Mouse (Mus musculus) induced T-regulatory cell, adult 2 months (primary cell): ENCODE measurements at regions not wholly inside any gene's neighbourhood (a gene's known extent, or its start where the extent isn't known, plus 50 kb on each side); places are given as distances from the start of the nearest gene placed in this dataset.
"Not testable (repeated sequence)": the region's sequence is repeated elsewhere in the genome, so short reads cannot be mapped to it uniquely, and the experiment has no call there.

ENCODE experiments used
- DNase-seq: peaks from one replicate; pipeline ENCODE4 v3.0.0-alpha.2; 2012; ENCODE audit warnings: low read depth

- DNase-seq = no peak
Observed at GRCm38 (mm10) chr1:194437301-194437700, 180.7 kb upstream of the Plxna2 start.

GRCm38 (mm10) chr1:194435060-194435459 is 183.0 kb upstream of the Plxna2 start:
- DNase-seq = no peak

GRCm38 (mm10) chr1:194428586-194428985 is 189.4 kb upstream of the Plxna2 start:
- DNase-seq = no peak

GRCm38 (mm10) chr1:194426293-194426692 is 191.7 kb upstream of the Plxna2 start:
- no peak for DNase-seq

GRCm38 (mm10) chr1:194424201-194424600 is 193.8 kb upstream of the Plxna2 start:
- DNase-seq = no peak

- DNase-seq = no peak
Observed at GRCm38 (mm10) chr1:194412193-194412592, 205.8 kb upstream of the Plxna2 start.

- no peak for DNase-seq
Observed at GRCm38 (mm10) chr1:194411788-194412187, 206.2 kb upstream of the Plxna2 start.

- DNase-seq = no peak
Observed at GRCm38 (mm10) chr1:194399281-194399680, 218.7 kb upstream of the Plxna2 start.

GRCm38 (mm10) chr1:194396754-194397460 is 221.1 kb upstream of the Plxna2 start:
- no peak for DNase-seq

GRCm38 (mm10) chr1:194393720-194394119 is 224.3 kb upstream of the Plxna2 start:
- no peak for DNase-seq

GRCm38 (mm10) chr1:194390202-194390601 is 227.8 kb upstream of the Plxna2 start:
- no peak for DNase-seq

GRCm38 (mm10) chr1:194378135-194378534 is 239.9 kb upstream of the Plxna2 start:
- no peak for DNase-seq

- not testable (repeated sequence) for DNase-seq
Observed at GRCm38 (mm10) chr1:194373511-194373910, 244.5 kb upstream of the Plxna2 start.

- no peak for DNase-seq
Observed at GRCm38 (mm10) chr1:194363917-194364316, 254.1 kb upstream of the Plxna2 start.

GRCm38 (mm10) chr1:194363129-194363768 is 254.8 kb upstream of the Plxna2 start:
- no peak for DNase-seq

- no peak for DNase-seq
Observed at GRCm38 (mm10) chr1:194362298-194362697, 255.7 kb upstream of the Plxna2 start.

GRCm38 (mm10) chr1:194361316-194361715 is 256.7 kb upstream of the Plxna2 start:
- no peak for DNase-seq

GRCm38 (mm10) chr1:194354332-194355120 is 263.5 kb upstream of the Plxna2 start:
- no peak for DNase-seq

- no peak for DNase-seq
Observed at GRCm38 (mm10) chr1:194345304-194346033, 272.5 kb upstream of the Plxna2 start.

- no peak for DNase-seq
Observed at GRCm38 (mm10) chr1:194342568-194342967, 275.4 kb upstream of the Plxna2 start.

GRCm38 (mm10) chr1:194341758-194342157 is 276.3 kb upstream of the Plxna2 start:
- DNase-seq = no peak
